Mouse (Mus musculus) limb, embryonic 10.5 days (tissue): Measurements from ENCODE around the gene Srebf2. TPM values are rescaled to one million over a fixed set of nuclear protein-coding genes. Genes with fewer than 3 reads are reported as not detected.
"Not testable (repeated sequence)": the region's sequence is repeated elsewhere in the genome, so short reads cannot be mapped to it uniquely, and the experiment has no call there.

Source experiments
- DNase-seq: peaks from one replicate; pipeline ENCODE4 v3.0.0-alpha.2; 2017; ENCODE audit warnings: low spot score
- H3K27ac ChIP-seq: fragments of 300-500 bp; sonication (generic); 2 replicates; pipeline ENCODE4 v1.5.1; 2016; ENCODE audit warnings: mild to moderate bottlenecking
- H3K27me3 ChIP-seq: fragments of 300-500 bp; sonication (generic); 2 replicates; pipeline ENCODE4 v1.6.1; 2016; ENCODE audit warnings: low read depth, mild to moderate bottlenecking; ENCODE audit not compliant: poor library complexity, severe bottlenecking
- H3K36me3 ChIP-seq: fragments of 300-500 bp; sonication (generic); 2 replicates; pipeline ENCODE4 v1.6.1; 2016; ENCODE audit warnings: mild to moderate bottlenecking, moderate library complexity
- H3K4me1 ChIP-seq: fragments of 300-500 bp; sonication (generic); 2 replicates; pipeline ENCODE4 v1.6.1; 2016
- H3K4me3 ChIP-seq: fragments of 300-500 bp; sonication (generic); 2 replicates; pipeline ENCODE4 v1.5.1; 2016; ENCODE audit warnings: mild to moderate bottlenecking, moderate library complexity
- H3K9me3 ChIP-seq: fragments of 300-500 bp; sonication (generic); replicated peaks from 2 replicates; pipeline ENCODE4 v1.6.1; 2016; ENCODE audit warnings: mild to moderate bottlenecking
- WGBS: fragments of 180-500 bp; shearing (Covaris S2); methylation state at CpG from one replicate; pipeline ENCODE4 v1.1.7; 2016; 5-methylcytosine and 5-hydroxymethylcytosine counted together
- polyA plus RNA-seq: library from polyadenylated mRNA; unstranded; fragments of >200 nt; fragmentation: Nextera tagmentation; extraction: Ambion mirVana; gene quantifications from 2 replicates; pipeline ENCODE4 v1.2.1, GENCODE M21; 2016

Gene Srebf2
- polyA plus RNA-seq: 182 and 190 TPM in 2 replicates

- Histone ChIP-seq H3K9me3 (no peaks in the 10 kb centered on the region), H3K4me3 (peak within 1 kb of the TSS; percentile 74), H3K27me3 (no peaks in the 10 kb centered on the region), H3K36me3 (peaks cover 21% of the 10 kb centered on the region), H3K4me1 (peaks cover 34% of the 10 kb centered on the region), H3K27ac (peak within 1 kb of the TSS; percentile 96)
- peak; percentile 99 for DNase-seq
- WGBS: under 1% methylated on average over 79 of the region's 79 CpGs
These were observed at the start of gene Srebf2 for GRCm38 (mm10) chr15:82146770-82147610. TSS of gene Srebf2 (plus strand) at chr15:82147181.

GRCm38 (mm10) chr15:82106953-82107555 lies 39.9 kb upstream of the Srebf2 start:
- peaks cover 3% of the 10 kb centered on the region; the same call in 1 of the 2 replicates for H3K4me1 ChIP-seq
- H3K27me3 ChIP-seq: peaks cover 3% of the 10 kb centered on the region; the same call in 1 of the 2 replicates
- H3K9me3 ChIP-seq: no peaks in the 10 kb centered on the region
- H3K27ac ChIP-seq: peak overlapping the region; percentile 25; the same call in 1 of the 2 replicates
- no peaks in the 10 kb centered on the region for H3K36me3 ChIP-seq
- H3K4me3 ChIP-seq: no peak overlapping the region
- WGBS: 21% methylated on average over 8 of the region's 8 CpGs
- DNase-seq: peak; percentile 66

GRCm38 (mm10) chr15:82120544-82120943 lies 26.4 kb upstream of the Srebf2 start:
- Histone ChIP-seq H3K27me3 (no peaks in the 10 kb centered on the region), H3K4me1 (no peaks in the 10 kb centered on the region), H3K4me3 (no peak overlapping the region), H3K9me3 (no peaks in the 10 kb centered on the region), H3K36me3 (no peaks in the 10 kb centered on the region), H3K27ac (no peak overlapping the region)
- DNase-seq: no peak
- 84% methylated on average over 8 of the region's 8 CpGs for WGBS

GRCm38 (mm10) chr15:82126690-82127089 lies 20.3 kb upstream of the Srebf2 start:
- not testable (repeated sequence) for DNase-seq, H3K9me3 ChIP-seq, H3K27me3 ChIP-seq, H3K27ac ChIP-seq, H3K4me3 ChIP-seq
- WGBS: 92% methylated on average over 4 of the region's 4 CpGs
- peaks cover 17% of the 10 kb centered on the region for H3K4me1 ChIP-seq
- H3K36me3 ChIP-seq: peaks cover 16% of the 10 kb centered on the region

GRCm38 (mm10) chr15:82127426-82128374 lies 19.3 kb upstream of the Srebf2 start, which contains the start of gene Ccdc134:
TSS of gene Ccdc134 (plus strand) at chr15:82127922.
- peaks cover 24% of the 10 kb centered on the region for H3K36me3 ChIP-seq
- H3K4me3 ChIP-seq: peak within 1 kb of the TSS; percentile 78
- peaks cover 17% of the 10 kb centered on the region for H3K4me1 ChIP-seq
- H3K9me3 ChIP-seq: no peaks in the 10 kb centered on the region
- WGBS: 1% methylated on average over 74 of the region's 74 CpGs
- H3K27ac ChIP-seq: peak within 1 kb of the TSS; percentile 89
- H3K27me3 ChIP-seq: no peaks in the 10 kb centered on the region
- peak; percentile 99 for DNase-seq

GRCm38 (mm10) chr15:82128398-82128797 lies 18.6 kb upstream of the Srebf2 start:
- peaks cover 28% of the 10 kb centered on the region for H3K36me3 ChIP-seq

DNA sequence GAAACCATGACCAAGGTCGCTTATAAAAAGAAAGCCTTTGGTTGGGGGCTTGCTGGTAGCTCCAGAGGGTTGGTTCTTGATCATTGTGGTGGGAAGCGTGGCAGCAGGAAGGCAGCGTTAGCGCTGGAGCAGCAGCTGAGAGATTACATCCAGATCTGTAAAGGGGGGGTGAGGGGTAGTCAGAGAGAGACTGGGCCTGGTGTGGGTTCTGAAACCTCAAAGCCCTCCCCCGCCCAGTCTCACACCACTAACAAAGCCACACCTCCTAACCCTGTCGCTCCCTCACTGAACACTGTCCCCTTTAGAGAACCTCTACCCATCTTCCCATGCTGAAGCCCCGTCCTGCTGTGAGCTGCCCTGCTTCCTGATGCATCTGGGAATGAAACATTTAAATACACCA lies 16.4 kb upstream of the Srebf2 start:
- Histone ChIP-seq H3K27me3 (no peaks in the 10 kb centered on the region), H3K36me3 (peaks cover 42% of the 10 kb centered on the region), H3K9me3 (no peaks in the 10 kb centered on the region), H3K27ac (no peak overlapping the region), H3K4me1 (peaks cover 17% of the 10 kb centered on the region), H3K4me3 (no peak overlapping the region)
- WGBS: 70% methylated on average over 7 of the region's 7 CpGs
- DNase-seq: no peak

More at GRCm38 (mm10) chr15:82128398-82128797, 18.6 kb upstream of the Srebf2 start:
- H3K27ac ChIP-seq: peak overlapping the region; percentile 89
- H3K4me1 ChIP-seq: peaks cover 17% of the 10 kb centered on the region
- H3K9me3 ChIP-seq: no peaks in the 10 kb centered on the region
- peak overlapping the region; percentile 78 for H3K4me3 ChIP-seq
- WGBS: 3% methylated on average over 5 of the region's 5 CpGs
- no peak for DNase-seq
- H3K27me3 ChIP-seq: no peaks in the 10 kb centered on the region

DNA sequence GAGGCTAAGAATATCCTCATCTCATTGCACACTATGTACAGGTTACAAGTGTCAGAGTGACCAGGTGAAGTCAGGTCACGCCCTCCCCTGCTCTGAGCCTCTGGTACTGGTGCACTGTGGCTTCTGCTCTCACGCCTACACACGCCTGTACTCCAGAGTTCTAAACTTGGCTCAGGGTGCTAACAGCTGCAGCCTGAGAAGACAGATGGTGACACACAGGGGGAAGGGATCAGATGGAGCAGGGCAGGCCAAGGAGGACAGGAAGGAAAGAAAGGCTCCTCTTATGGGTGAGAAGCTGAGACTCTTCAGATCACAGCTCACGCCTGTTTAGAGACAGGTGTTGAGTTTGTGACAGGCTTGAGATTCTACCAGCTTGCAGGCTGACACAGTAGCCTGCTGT lies 11.6 kb upstream of the Srebf2 start:
- H3K27me3 ChIP-seq: no peaks in the 10 kb centered on the region
- H3K36me3 ChIP-seq: peaks cover 61% of the 10 kb centered on the region
- H3K4me1 ChIP-seq: no peaks in the 10 kb centered on the region
- no peak overlapping the region for H3K27ac ChIP-seq
- H3K9me3 ChIP-seq: no peaks in the 10 kb centered on the region
- WGBS: 96% methylated on average over 4 of the region's 4 CpGs
- no peak for DNase-seq
- H3K4me3 ChIP-seq: no peak overlapping the region

GRCm38 (mm10) chr15:82138565-82138964 lies 8.4 kb upstream of the Srebf2 start:
- Histone ChIP-seq H3K9me3 (no peaks in the 10 kb centered on the region), H3K36me3 (peaks cover 55% of the 10 kb centered on the region), H3K4me1 (no peaks in the 10 kb centered on the region), H3K27me3 (no peaks in the 10 kb centered on the region), H3K27ac (no peak overlapping the region), H3K4me3 (no peak overlapping the region)
- WGBS: 69% methylated on average over 4 of the region's 4 CpGs
- peak; percentile 47 for DNase-seq

DNA sequence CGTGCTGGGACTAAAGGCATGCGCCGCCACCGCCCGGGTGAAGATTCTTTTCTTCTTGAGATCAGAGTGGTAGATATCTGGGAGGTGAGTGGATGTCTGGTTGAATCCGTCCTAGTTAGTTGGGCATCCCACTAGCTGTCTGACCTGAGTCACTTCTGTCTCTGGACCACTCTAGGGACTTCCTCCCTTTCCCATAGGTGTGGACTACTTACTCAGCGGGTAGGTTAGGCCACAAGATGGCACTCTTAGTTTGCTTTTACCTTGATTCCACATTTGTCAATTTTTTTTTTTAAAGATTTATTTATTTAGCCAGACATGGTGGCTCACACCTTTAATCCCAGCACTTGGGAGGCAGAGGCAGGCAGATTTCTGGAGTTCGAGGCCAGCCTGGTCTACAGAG lies 7.8 kb upstream of the Srebf2 start:
- peaks cover 51% of the 10 kb centered on the region for H3K36me3 ChIP-seq
- no peaks in the 10 kb centered on the region for H3K9me3 ChIP-seq
- no peaks in the 10 kb centered on the region for H3K4me1 ChIP-seq
- H3K4me3 ChIP-seq: no peak overlapping the region
- no peak for DNase-seq
- WGBS: 92% methylated on average over 8 of the region's 8 CpGs
- H3K27me3 ChIP-seq: no peaks in the 10 kb centered on the region
- H3K27ac ChIP-seq: no peak overlapping the region

DNA sequence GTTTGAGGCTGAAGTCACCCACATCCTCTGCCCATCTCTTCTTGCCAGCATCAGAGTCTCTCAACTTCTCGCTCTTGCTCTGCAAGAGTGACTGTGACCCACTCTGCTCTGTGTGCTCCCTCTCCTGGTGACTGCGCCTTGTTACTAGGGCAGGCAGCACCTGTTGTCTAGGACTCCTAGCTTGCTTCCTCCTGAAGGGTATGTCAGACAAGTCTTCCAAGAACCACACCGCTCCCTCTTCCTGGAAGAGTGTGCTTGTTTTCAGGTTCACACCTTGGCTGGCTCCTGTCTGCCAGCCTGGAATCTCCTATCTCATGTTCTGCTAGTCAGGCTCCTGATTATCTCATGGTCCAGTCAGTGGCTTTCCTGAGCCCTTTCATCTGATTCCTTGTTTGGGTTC lies 6.6 kb upstream of the Srebf2 start:
- Histone ChIP-seq H3K36me3 (peaks cover 46% of the 10 kb centered on the region), H3K4me1 (peaks cover 5% of the 10 kb centered on the region), H3K4me3 (no peak overlapping the region), H3K9me3 (no peaks in the 10 kb centered on the region), H3K27ac (peak overlapping the region; percentile 17; the same call in 1 of the 2 replicates), H3K27me3 (no peaks in the 10 kb centered on the region)
- 84% methylated on average over 3 of the region's 3 CpGs for WGBS
- no peak for DNase-seq

DNA sequence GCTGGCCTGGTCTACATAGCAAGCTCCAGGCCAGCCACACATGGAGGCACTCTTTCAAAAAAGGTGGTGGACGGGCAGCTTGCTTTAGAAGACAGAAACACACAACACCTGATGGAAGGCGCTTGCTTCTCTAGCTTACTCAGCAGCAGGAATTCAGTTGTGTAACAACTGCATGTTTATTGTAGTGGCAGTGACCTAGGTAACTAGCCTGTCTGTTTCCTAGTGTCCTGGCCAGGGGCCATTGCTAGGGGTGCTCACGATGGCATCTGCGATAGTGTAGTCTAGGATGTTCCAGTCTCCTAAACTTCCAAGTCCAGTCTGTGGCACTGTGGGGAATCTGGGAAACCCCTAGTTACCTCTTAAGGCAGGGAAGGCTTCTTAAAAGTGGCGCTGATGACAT lies 2.8 kb upstream of the Srebf2 start:
- H3K27ac ChIP-seq: peak overlapping the region; percentile 96

More for the DNA sequence above, 2.8 kb upstream of the Srebf2 start:
- H3K4me1 ChIP-seq: peaks cover 31% of the 10 kb centered on the region
- DNase-seq: no peak
- 86% methylated on average over 5 of the region's 5 CpGs for WGBS
- no peaks in the 10 kb centered on the region for H3K9me3 ChIP-seq
- peaks cover 28% of the 10 kb centered on the region for H3K36me3 ChIP-seq
- H3K27me3 ChIP-seq: no peaks in the 10 kb centered on the region
- H3K4me3 ChIP-seq: no peak overlapping the region
